Mouse (Mus musculus) neural tube, embryonic 11.5 days (tissue): ENCODE data around the gene Dennd2a. TPM values are rescaled to one million over a fixed set of nuclear protein-coding genes. Genes with fewer than 3 reads are reported as not detected.

ENCODE experiments used
- ATAC-seq: fragments of 200-750 bp; cut with Nextera tagmentation; 2 replicates; pipeline ENCODE4 v1.8.0; 2017; ENCODE audit warnings: moderate number of reproducible peaks, mild to moderate bottlenecking, moderate TSS enrichment, moderate library complexity; ENCODE audit not compliant: insufficient read depth, low FRiP score, low TSS enrichment
- DNase-seq: peaks from one replicate; pipeline ENCODE4 v3.0.0-alpha.2; 2015; ENCODE audit warnings: low spot score
- H3K27ac ChIP-seq: fragments of 300-500 bp; sonication (generic); 2 replicates; pipeline ENCODE4 v1.5.1; 2014; ENCODE audit warnings: low read depth, mild to moderate bottlenecking, low read length
- H3K27me3 ChIP-seq: fragments of 300-500 bp; sonication (generic); 2 replicates; pipeline ENCODE4 v1.6.1; 2014; ENCODE audit warnings: mild to moderate bottlenecking, low read length, mixed read lengths; ENCODE audit not compliant: control insufficient read depth, insufficient read depth
- H3K36me3 ChIP-seq: fragments of 300-500 bp; sonication (generic); 2 replicates; pipeline ENCODE4 v1.6.1; 2014; ENCODE audit warnings: mild to moderate bottlenecking, low read length, moderate library complexity, mixed read lengths; ENCODE audit not compliant: control insufficient read depth, insufficient read depth
- H3K4me1 ChIP-seq: fragments of 300-500 bp; sonication (generic); 2 replicates; pipeline ENCODE4 v1.6.1; 2014; ENCODE audit warnings: low read length, mixed read lengths; ENCODE audit not compliant: control insufficient read depth, insufficient read depth
- H3K4me2 ChIP-seq: fragments of 300-500 bp; sonication (generic); 2 replicates; pipeline ENCODE4 v1.6.1; 2014; ENCODE audit warnings: low read depth, mild to moderate bottlenecking, moderate library complexity
- H3K4me3 ChIP-seq: fragments of 300-500 bp; sonication (generic); 2 replicates; pipeline ENCODE4 v1.5.1; 2014; ENCODE audit warnings: low read depth, low read length
- H3K9ac ChIP-seq: fragments of 300-500 bp; sonication (generic); 2 replicates; pipeline ENCODE4 v1.6.1; 2014; ENCODE audit warnings: mild to moderate bottlenecking, low read length
- H3K9me3 ChIP-seq: fragments of 300-500 bp; sonication (generic); 2 replicates; pipeline ENCODE4 v1.6.1; 2016; ENCODE audit warnings: low read length; ENCODE audit not compliant: control insufficient read depth
- WGBS: fragments of 180-500 bp; shearing (Covaris S2); extraction: QIAGEN DNeasy Blood & Tissue Kit; methylation state at CpG from one replicate; pipeline ENCODE4 v1.1.7; 2014; 5-methylcytosine and 5-hydroxymethylcytosine counted together
- polyA plus RNA-seq: library from polyadenylated mRNA; unstranded; fragments of >200 nt; fragmentation: Nextera tagmentation; extraction: Ambion mirVana; gene quantifications from 2 replicates; pipeline ENCODE4 v1.2.1, GENCODE M21; 2014

Gene Dennd2a
- polyA plus RNA-seq, 1 experiment from 2014 or later: 43.7 TPM

DNA sequence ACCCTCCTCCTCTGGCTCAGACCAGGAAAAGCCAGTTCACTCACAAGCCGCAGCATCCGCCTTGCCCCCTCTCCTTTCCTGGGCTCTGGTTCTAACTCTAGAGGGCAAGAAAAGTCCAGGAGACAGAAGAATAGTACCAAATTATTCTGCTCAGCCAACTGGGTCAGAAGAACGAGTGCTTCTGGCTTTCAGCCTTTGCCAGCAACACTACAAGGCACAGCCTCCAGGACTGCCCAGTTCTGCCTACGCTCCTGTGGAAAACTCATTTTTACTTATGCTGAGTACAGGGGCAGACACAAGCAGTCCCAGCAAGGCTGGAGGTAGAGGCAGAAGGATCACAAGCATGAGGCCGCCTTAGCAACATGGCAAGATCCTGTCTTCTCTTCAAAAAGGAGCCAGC is 9.6 kb downstream of the Dennd2a start:
- no peak overlapping the region for H3K4me3 ChIP-seq
- no peak overlapping the region for H3K9ac ChIP-seq
- H3K36me3 ChIP-seq: no peaks in the 10 kb centered on the region
- DNase-seq (no peak), ATAC-seq (no peak)
- 74% methylated on average over 5 of the region's 5 CpGs for WGBS
- no peak overlapping the region for H3K27ac ChIP-seq
- peaks cover 29% of the 10 kb centered on the region for H3K4me1 ChIP-seq
- no peak overlapping the region for H3K4me2 ChIP-seq
- H3K27me3 ChIP-seq: no peaks in the 10 kb centered on the region
- H3K9me3 ChIP-seq: no peaks in the 10 kb centered on the region

DNA sequence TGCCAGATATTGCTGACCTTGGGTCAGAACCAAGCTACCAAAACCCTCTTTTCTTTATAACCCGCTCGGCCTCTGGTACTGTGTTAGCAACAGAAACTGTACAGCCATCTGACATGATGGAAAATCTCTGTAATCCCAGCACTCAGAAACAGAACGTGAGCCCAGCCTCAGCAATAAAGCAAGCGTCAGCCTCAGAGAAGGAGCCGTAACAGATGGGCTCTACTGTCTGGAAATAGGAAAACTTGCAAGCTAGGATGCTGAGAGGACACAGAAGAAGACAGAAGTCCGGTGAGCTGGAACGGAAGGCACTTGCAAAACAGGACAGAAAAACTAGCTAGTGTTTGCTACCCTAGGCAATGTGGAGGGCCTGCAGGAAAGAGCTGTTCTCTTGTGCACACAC is 12.2 kb downstream of the Dennd2a start:
- H3K4me1 ChIP-seq: peaks cover 35% of the 10 kb centered on the region
- DNase-seq: no peak

DNA sequence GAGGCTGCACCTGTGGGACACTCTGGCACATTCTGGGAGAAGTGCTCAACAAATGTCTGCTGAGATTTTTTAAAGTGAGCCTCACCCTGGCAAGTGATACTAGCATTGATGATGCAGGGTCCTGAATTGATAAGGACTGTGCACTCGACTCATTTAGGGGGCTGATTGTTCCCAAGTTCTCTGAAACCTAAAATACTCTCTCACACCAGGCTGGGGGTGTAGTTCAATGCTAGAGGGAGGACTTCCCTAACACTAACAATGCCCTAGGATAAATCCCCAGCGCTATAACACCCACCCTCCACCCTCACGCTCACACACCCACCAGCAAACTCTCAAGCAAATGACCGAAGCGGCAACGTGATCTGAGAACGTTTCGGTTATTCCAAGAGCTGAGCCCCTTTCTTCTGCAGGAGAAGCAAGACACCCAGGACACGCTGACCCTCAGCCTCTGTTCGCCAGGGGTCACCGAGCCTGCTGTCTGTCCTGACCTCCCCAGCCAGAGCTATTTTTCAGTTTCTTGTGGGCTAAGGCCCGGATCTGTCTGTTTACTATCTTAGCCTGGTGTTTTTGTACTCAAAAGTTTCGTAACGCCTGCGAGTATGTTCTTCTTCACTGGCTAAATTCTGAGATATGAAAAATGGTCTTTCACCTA is 13.8 kb downstream of the Dennd2a start:
- Histone ChIP-seq H3K9me3 (no peaks in the 10 kb centered on the region), H3K4me3 (no peak overlapping the region), H3K4me2 (no peak overlapping the region), H3K27ac (peak overlapping the region; percentile 78), H3K9ac (peak overlapping the region; percentile 19; the same call in 1 of the 2 replicates), H3K4me1 (peaks cover 47% of the 10 kb centered on the region), H3K27me3 (no peaks in the 10 kb centered on the region), H3K36me3 (no peaks in the 10 kb centered on the region)
- ATAC-seq (no peak), DNase-seq (no peak)
- 18% methylated on average over 15 of the region's 15 CpGs for WGBS

More for the DNA sequence above, 12.2 kb downstream of the Dennd2a start:
- Histone ChIP-seq H3K4me2 (no peak overlapping the region), H3K36me3 (no peaks in the 10 kb centered on the region), H3K27ac (no peak overlapping the region), H3K4me3 (no peak overlapping the region), H3K9ac (no peak overlapping the region), H3K27me3 (no peaks in the 10 kb centered on the region), H3K9me3 (no peaks in the 10 kb centered on the region)
- 85% methylated on average over 7 of the region's 7 CpGs for WGBS
- no peak for ATAC-seq

DNA sequence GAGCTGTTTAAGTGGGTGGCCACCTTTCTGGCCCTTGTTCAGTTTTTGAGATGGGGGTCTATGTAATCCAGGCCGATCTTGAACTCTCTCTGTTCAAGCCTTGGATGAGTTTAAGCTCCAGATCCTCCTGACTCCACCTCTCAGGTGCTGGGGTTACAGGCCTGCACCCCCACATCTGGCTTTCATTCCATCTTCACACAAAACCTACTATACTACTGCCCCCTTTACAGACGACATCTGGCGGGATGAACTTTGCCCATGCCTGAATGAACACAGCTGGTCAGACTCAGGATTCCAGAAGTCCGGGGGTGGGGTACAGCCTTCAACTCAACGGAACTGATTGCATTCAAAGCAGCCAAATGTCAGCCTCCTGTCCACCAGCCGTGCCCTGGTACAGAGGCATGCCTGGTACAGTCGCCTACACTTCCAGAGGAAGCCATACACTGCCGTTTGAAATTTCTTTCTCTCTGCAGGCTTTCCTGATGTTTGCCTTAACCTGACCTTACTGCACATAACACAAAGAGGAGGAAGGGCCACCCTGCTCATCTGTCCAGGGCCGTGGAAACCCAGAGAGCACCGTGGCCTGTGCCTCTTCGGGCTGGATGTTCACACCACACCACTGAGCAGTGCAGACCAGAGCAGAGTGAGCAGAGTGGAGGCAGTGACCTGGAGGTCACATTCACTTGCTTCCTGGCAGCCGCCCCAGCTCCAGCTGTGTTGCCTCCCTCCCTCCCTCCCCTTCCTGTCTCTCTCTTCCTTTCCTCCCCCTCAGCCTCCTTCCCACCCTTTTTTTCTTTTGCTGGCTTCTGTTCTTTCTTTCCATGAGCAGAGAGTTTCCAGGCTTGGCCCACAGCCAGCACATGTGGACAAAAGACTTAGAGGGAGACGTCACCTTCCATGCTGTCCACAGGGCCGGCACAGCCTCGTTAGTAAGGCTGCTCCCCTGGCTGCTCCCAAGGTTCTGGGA is 14.8 kb downstream of the Dennd2a start:
- Histone ChIP-seq H3K4me2 (no peak overlapping the region), H3K9ac (peak overlapping the region; percentile 19), H3K27me3 (no peaks in the 10 kb centered on the region), H3K36me3 (no peaks in the 10 kb centered on the region), H3K4me1 (peaks cover 51% of the 10 kb centered on the region), H3K9me3 (no peaks in the 10 kb centered on the region), H3K4me3 (no peak overlapping the region), H3K27ac (peak overlapping the region; percentile 78)
- 25% methylated on average over 15 of the region's 15 CpGs for WGBS
- DNase-seq (peak; percentile 82), ATAC-seq (peak; percentile 77)

DNA sequence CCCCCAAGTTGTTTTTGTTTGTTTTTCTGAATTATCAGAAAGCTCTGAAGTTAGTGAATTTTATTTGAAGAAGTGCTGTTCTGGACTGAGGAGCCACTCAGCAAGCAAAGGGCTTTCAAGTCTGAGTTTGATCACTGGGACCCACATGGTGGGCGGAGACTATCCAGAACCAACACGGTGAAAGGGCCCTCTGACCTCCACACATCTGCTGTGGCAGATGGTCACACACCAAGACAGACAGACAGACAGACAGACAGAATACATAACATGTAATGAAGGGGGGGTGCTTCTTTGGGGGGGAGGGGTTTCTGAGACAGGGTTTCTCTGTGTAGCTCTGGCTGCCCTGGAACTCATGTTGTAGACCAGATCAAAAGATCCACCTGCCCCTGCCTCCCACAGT is 17.1 kb downstream of the Dennd2a start:
- Histone ChIP-seq H3K27me3 (no peaks in the 10 kb centered on the region), H3K27ac (peak overlapping the region; percentile 83), H3K36me3 (no peaks in the 10 kb centered on the region), H3K9ac (no peak overlapping the region), H3K4me1 (peaks cover 51% of the 10 kb centered on the region), H3K4me2 (no peak overlapping the region), H3K4me3 (no peak overlapping the region), H3K9me3 (no peaks in the 10 kb centered on the region)
- DNase-seq (no peak), ATAC-seq (no peak)
- WGBS: 30% methylated on average over 2 of the region's 2 CpGs

DNA sequence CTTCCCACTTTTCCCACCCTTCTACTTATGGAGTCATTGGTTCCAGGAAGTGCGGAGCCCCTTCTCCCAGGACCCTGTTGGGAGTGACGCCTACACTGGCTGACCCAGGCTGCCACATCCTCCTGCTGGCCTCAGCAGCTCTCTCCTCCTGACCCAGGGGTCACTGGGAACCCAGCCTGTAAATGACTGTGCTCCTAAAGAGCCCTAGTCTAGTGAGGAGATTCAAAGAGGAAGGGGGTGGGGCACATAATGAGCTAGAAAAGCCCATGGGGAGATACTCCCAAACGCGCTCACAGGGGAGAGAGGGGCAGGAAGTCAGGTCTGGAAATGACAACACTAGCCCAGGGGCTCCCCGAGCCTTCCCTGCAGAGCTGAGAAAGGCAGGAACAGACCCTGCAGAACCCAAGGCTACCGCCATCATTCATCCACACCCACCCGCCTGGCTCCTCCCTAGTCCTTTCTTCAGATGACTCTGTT is 17.9 kb downstream of the Dennd2a start:
- peak overlapping the region; percentile 27; the same call in 1 of the 2 replicates for H3K4me2 ChIP-seq
- no peaks in the 10 kb centered on the region for H3K9me3 ChIP-seq
- peak overlapping the region; percentile 83 for H3K27ac ChIP-seq
- no peaks in the 10 kb centered on the region for H3K36me3 ChIP-seq
- WGBS: 5% methylated on average over 7 of the region's 7 CpGs
- H3K27me3 ChIP-seq: no peaks in the 10 kb centered on the region
- no peak overlapping the region for H3K4me3 ChIP-seq
- H3K4me1 ChIP-seq: peaks cover 44% of the 10 kb centered on the region
- H3K9ac ChIP-seq: no peak overlapping the region
- DNase-seq (peak; percentile 58), ATAC-seq (peak; percentile 42; the same call in 1 of the 2 replicates)

DNA sequence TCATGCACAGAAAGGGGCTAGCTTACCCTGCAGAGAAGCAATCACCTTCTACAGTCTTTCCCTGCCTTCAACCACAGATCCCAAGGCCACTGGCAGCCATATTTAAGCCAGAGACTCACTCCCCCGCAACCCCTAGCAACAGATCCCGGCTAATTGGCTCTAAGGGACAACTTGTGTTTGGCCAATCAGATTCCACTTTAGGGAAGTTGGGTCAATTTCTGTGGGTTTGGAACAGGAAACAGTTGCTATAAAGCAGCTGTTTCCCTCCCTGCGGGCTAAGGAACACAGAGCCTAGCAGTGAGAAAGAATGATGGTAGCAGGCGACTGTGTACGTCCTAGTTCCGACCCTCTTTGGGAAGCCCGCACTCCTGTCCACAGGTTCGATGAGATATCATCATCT is 19.4 kb downstream of the Dennd2a start:
- ATAC-seq (no peak), DNase-seq (no peak)
- Histone ChIP-seq H3K27me3 (no peaks in the 10 kb centered on the region), H3K9me3 (peaks cover 3% of the 10 kb centered on the region; the same call in 1 of the 2 replicates), H3K4me2 (no peak overlapping the region), H3K27ac (no peak overlapping the region), H3K4me1 (peaks cover 29% of the 10 kb centered on the region), H3K4me3 (no peak overlapping the region), H3K36me3 (no peaks in the 10 kb centered on the region), H3K9ac (no peak overlapping the region)
- WGBS: 83% methylated on average over 8 of the region's 8 CpGs

DNA sequence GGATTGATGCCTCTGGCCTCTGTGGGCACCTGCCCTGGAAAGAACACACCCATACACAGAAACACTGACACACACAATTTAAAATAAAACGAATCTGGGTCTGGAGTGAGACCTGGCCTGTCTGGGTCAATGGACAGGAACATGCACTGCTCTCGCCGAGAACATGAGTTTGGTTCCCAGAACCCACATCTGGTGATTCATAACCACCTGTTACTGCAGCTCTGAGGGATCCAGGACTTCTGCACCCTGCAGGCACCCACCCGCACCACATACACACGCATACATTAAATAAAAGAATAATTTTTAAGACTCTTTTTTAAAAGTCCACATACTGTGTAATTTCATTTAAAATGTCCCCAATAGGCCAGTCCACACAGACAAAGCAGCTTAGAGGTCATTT is 20.4 kb downstream of the Dennd2a start:
- Histone ChIP-seq H3K36me3 (no peaks in the 10 kb centered on the region), H3K9ac (no peak overlapping the region), H3K9me3 (peaks cover 3% of the 10 kb centered on the region; the same call in 1 of the 2 replicates), H3K4me1 (peaks cover 21% of the 10 kb centered on the region), H3K27ac (no peak overlapping the region), H3K4me2 (no peak overlapping the region), H3K27me3 (no peaks in the 10 kb centered on the region), H3K4me3 (no peak overlapping the region)
- WGBS: 95% methylated on average over 5 of the region's 5 CpGs
- ATAC-seq (no peak), DNase-seq (no peak)
